Mouse (Mus musculus): ENCODE data around the gene Akap8l. TPM values are rescaled to one million over a fixed set of nuclear protein-coding genes. Genes with fewer than 3 reads are reported as not detected.
A peak's percentile ranks its signal among the peaks of the same experiment; 100 is the strongest.

The Akap8l gene
- total and polyA plus RNA-seq, 3 experiments: 40.0 to 63.8 TPM; not detected in 1

DNA sequence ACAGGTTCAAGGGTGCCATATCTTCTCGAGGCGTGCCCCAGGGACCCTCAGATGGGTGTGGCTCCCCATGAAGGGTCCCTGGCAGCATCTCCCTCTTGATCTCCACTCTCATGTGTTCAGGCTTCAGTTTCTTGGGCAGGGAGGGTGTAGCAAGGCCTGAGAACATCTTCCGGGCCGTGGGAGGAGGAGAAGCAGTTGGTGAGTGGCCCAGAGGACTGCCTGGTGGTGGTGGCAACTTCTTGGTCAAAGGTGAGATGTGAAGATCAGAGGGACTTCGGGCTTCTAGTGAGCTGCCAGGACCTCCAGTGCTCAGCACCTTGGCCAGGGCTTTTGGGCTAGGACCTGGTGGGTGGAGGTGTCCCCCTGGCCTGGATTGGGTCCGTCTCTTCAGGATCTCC lies 8.5 kb upstream of the Akap8l start:
- TF ChIP-seq CHD2 (IDR thresholded peaks at IDR 0.05; ENCODE audit: low read length) (no peak), POLR2AphosphoS2 (IDR thresholded peaks at IDR 0.05; ENCODE audit: low read length) (no peak), GABPA (IDR thresholded peaks at IDR 0.05; ENCODE audit: low read depth, low read length) (no peak), NRF1 (IDR thresholded peaks at IDR 0.05; ENCODE audit: insufficient read depth, low read depth, low read length, poor library complexity, severe bottlenecking) (no peak), EP300 (IDR thresholded peaks at IDR 0.05; ENCODE audit: low read depth in 1 of 2, low read length in 2 of 2) (no peak)
- no peak overlapping the region for H3K4me3 ChIP-seq (ENCODE audit: control insufficient read depth in 1 of 2, insufficient read depth in 1 of 2, low read depth in 2 of 2, low read length in 2 of 2)
- no peaks in the 10 kb centered on the region for H3K9me3 ChIP-seq (replicated peaks; ENCODE audit: insufficient read depth, low read length)
- H3K27ac ChIP-seq (ENCODE audit: control insufficient read depth, low read depth, low read length): no peak overlapping the region
- H3K79me2 ChIP-seq (ENCODE audit: control insufficient read depth, insufficient read depth, low read length, poor library complexity): peaks cover 17% of the 10 kb centered on the region
- no peaks in the 10 kb centered on the region for H3K27me3 ChIP-seq (ENCODE audit: control insufficient read depth in 1 of 2, insufficient read depth in 2 of 2, low read length in 2 of 2)
- DNase-seq (ENCODE audit: low read depth, low spot score): no peak
- H3K9ac ChIP-seq (ENCODE audit: control insufficient read depth, low read depth, low read length, poor library complexity, severe bottlenecking): no peak overlapping the region
- H3K4me1 ChIP-seq (ENCODE audit: control insufficient read depth in 1 of 2, insufficient read depth in 2 of 2, low read length in 2 of 2): peaks cover 0 to 13% of the 10 kb centered on the region in 2 experiments; a peak in 3 of 4 replicates
- peaks cover 6 to 7% of the 10 kb centered on the region in 2 experiments for H3K36me3 ChIP-seq (ENCODE audit: control insufficient read depth in 1 of 2, insufficient read depth in 2 of 2, low read length in 2 of 2)

- Histone ChIP-seq H3K27ac (ENCODE audit: control insufficient read depth, low read depth, low read length) (no peak overlapping the region), H3K9me3 (replicated peaks; ENCODE audit: insufficient read depth, low read length) (no peaks in the 10 kb centered on the region)
Measured at GRCm38 (mm10) chr17:32358192-32358942, 8.0 kb upstream of the Akap8l start.

More at GRCm38 (mm10) chr17:32358192-32358942, 8.0 kb upstream of the Akap8l start:
- H3K4me3 ChIP-seq (ENCODE audit: control insufficient read depth in 1 of 2, insufficient read depth in 1 of 2, low read depth in 2 of 2, low read length in 2 of 2): no peak overlapping the region
- peaks cover 0 to 10% of the 10 kb centered on the region in 2 experiments; a peak in 3 of 4 replicates for H3K4me1 ChIP-seq (ENCODE audit: control insufficient read depth in 1 of 2, insufficient read depth in 2 of 2, low read length in 2 of 2)
- peaks cover 6% of the 10 kb centered on the region in 2 experiments for H3K36me3 ChIP-seq (ENCODE audit: control insufficient read depth in 1 of 2, insufficient read depth in 2 of 2, low read length in 2 of 2)
- DNase-seq (ENCODE audit: low read depth, low spot score): peak; percentile 30
- no peaks in the 10 kb centered on the region for H3K27me3 ChIP-seq (ENCODE audit: control insufficient read depth in 1 of 2, insufficient read depth in 2 of 2, low read length in 2 of 2)
- no peak overlapping the region for H3K9ac ChIP-seq (ENCODE audit: control insufficient read depth, low read depth, low read length, poor library complexity, severe bottlenecking)
- no peak for TF ChIP-seq USF1 (IDR thresholded peaks at IDR 0.05; ENCODE audit: low read depth, low read length)
- TF ChIP-seq JUND (IDR thresholded peaks at IDR 0.05; ENCODE audit: low read depth, low read length): no peak
- no peak for TF ChIP-seq RCOR1 (IDR thresholded peaks at IDR 0.05; ENCODE audit: low read depth, low read length)
- TF ChIP-seq ZKSCAN1 (IDR thresholded peaks at IDR 0.05; ENCODE audit: low read depth, low read length): no peak
- TF ChIP-seq MAFK (IDR thresholded peaks at IDR 0.05; ENCODE audit: borderline replicate concordance, low read depth, low read length): no peak
- TF ChIP-seq E2F4 (IDR thresholded peaks at IDR 0.05; ENCODE audit: borderline replicate concordance, low read depth, low read length): no peak
- TF ChIP-seq POLR2AphosphoS5 (IDR thresholded peaks at IDR 0.05; ENCODE audit: borderline replicate concordance, low read depth, low read length): no peak
- no peak for TF ChIP-seq SIN3A (IDR thresholded peaks at IDR 0.05; ENCODE audit: low read length)
- TF ChIP-seq CHD2 (IDR thresholded peaks at IDR 0.05; ENCODE audit: low read length): no peak
- TF ChIP-seq POLR2AphosphoS2 (IDR thresholded peaks at IDR 0.05; ENCODE audit: low read length): no peak
- TF ChIP-seq GABPA (IDR thresholded peaks at IDR 0.05; ENCODE audit: low read depth, low read length): no peak
- no peak for TF ChIP-seq CHD1 (IDR thresholded peaks at IDR 0.05; ENCODE audit: low read depth, low read length)
- no peak for TF ChIP-seq USF2 (IDR thresholded peaks at IDR 0.05; ENCODE audit: borderline replicate concordance in 1 of 2, insufficient read depth in 1 of 2, low read depth in 1 of 2, low read length in 2 of 2)
- no peak for TF ChIP-seq ELF1 (IDR thresholded peaks at IDR 0.05; ENCODE audit: low read depth, low read length)
- TF ChIP-seq UBTF (IDR thresholded peaks at IDR 0.05; ENCODE audit: borderline replicate concordance, insufficient read depth, low read depth, low read length): no peak
- no peak for TF ChIP-seq ETS1 (IDR thresholded peaks at IDR 0.05; ENCODE audit: low read depth, low read length)
- H3K79me2 ChIP-seq (ENCODE audit: control insufficient read depth, insufficient read depth, low read length, poor library complexity): peaks cover 11% of the 10 kb centered on the region; the same call in 1 of the 2 replicates
